Mouse (Mus musculus) layer of hippocampus, postnatal 10 days (tissue): ENCODE measurements at regions not wholly inside any gene's neighbourhood (a gene's known extent, or its start where the extent isn't known, plus 50 kb on each side); places are given as distances from the start of the nearest gene placed in this dataset.

Experiments
- DNase-seq, 2 experiments: peaks; one replicate each; pipeline ENCODE4 v3.0.0; 2021; ENCODE audit warnings: low spot score in 2 of 2

DNA sequence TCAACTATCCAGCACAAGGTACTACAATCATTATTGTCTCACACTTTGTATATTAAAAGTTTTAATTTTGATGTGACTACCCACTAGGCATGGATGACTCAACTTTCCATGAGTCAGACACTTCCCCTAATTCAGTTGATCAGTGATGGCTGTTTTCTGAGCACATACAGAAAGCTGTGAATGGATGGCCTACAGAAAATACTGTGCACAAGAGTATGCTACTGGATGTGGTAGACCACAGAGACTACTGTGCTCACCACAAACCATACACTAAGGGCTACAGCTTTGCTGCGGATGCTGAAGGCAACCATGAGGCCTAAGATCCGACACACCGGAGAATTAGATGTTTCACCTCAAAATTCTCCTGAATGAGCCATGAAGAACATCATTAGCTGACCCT, 174.4 kb upstream of the March1 start:
- no peak for DNase-seq

DNA sequence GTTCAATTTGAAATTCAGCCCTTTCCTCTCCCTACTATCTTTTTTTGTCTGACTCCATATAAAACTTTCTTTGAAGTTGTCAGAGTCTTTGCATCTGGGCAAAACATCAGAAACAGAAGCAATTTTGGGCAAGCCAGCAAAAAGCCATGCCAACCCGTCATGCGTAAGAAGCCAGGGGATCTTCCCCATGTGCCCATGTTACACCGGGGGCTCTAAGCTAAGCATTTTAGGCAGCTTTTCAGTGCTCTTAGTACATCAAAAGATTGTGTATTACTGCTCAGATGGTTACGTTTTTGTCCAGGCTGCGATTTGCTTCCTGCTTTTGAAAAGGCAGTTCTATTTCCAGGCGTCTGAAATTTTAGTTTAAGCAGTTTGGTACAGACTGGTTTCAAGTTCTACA, 196.8 kb upstream of the March1 start:
- no peak for DNase-seq

DNA sequence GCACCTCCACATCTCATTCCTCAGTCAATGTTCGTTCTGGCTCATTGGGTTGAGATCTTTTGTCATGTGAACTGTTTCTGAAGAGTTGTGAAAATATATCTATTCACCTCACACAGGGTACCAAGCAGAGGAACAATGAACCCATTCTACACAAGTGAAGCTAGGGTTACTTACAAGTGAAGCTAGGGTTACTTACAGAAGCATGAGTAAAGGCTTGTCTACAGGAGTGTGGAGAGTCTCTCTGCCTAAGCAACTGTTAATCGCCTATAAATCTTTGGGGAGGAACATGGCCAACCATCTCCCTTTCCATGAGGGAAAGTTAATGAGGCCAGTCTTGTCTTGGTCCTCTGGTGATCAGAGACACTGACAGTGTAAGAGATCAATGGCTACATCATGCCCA, 199.8 kb upstream of the March1 start:
- DNase-seq = no peak

DNA sequence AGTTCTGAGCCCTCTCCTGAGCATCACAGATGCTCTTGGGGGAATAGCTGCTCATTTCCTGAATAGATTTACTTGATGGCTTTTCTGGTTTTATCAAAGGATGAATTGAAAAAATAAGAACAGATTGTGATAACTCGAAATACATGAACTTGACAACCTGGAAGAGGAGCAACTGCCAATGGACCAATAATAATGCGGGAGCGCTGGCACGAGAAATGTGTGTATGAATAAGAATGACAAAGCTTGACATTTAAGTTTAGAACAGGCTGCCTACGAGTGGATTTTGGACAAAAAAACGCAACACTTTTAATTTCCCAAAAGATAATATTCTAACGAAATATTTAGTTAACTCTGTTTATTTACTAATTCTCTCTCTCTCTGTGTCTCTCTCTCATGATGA, 203.5 kb upstream of the March1 start:
- DNase-seq = peak; percentile 6 to 21

DNA sequence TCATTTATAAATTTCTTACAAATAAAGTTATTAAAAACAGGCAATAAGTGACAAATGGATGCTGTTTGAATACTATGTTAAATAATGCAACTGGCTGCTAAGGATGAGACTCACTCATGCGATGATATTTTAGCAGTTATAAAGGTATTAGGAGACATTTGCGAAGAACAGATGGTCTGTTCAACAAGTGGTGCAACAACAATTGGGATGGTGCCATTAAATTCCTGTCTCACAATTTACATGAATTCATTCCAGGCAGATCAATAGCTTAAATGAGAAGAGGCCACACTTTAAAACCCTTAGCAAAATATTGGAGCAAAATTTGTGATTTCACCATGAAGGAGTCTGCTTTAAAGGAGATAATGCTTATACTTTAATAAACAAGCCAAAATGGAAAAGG, 205.4 kb upstream of the March1 start:
- peak in 1 of 2 experiments; percentile 15 for DNase-seq

DNA sequence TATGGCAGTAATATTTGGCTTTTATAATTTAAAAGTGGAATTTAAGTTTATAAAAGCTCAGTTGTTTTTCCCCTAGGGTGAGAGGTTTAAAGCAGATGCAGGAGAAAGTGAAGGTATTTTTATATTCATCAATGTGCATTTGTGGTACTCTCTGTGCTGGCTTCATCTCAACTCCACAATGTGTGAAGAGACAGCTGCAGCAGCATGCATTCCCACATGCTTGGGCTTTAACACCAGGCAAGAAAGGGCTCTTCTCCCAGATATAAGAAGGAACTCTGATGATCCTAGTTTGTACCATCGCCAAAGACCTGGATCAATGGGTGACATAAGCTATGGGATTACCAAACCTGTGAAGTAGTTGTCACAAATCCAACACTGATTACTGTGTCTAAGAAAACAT, 221.9 kb upstream of the March1 start:
- DNase-seq = peak; percentile 5 to 12

DNA sequence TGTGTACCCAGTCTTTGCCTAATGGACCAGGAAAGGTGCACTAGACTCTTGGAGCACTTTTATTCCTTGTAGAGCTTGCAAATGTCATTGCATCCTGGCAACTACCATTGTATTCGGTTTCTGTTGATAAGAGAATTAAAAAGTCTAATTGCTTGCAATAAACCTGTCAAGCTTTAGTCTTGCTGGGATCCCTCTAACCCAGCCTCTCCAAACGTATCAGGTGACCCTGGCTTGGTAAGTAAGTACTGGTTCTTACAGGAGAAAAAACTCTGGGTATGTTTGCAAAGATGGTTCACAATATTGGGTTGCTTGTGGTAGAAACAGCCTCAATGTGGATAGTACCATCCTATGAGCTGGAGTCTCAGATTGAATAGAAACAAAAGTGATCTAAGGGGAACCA, 226.6 kb upstream of the BC030870 start:
- DNase-seq = no peak

DNA sequence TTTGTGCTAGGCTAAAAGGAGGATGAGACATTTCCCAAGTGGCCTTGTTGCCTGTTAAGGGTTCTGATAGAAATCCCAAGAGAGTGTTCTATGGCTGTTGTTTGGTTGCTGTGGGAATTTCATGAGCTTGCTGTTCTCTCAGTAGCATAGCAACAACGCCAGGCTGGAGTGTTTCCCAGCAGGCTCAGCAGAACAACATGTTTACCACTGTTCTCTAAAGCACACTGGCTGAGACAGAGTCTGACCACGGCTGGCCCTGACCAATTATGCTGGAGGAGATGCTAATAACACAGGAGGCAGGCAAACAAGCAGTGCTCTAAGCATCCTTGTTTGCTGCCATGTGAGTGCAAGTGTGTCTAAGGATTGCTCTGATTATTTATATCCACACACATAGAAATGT, 220.0 kb upstream of the BC030870 start:
- peak; percentile 48 to 58 for DNase-seq

DNA sequence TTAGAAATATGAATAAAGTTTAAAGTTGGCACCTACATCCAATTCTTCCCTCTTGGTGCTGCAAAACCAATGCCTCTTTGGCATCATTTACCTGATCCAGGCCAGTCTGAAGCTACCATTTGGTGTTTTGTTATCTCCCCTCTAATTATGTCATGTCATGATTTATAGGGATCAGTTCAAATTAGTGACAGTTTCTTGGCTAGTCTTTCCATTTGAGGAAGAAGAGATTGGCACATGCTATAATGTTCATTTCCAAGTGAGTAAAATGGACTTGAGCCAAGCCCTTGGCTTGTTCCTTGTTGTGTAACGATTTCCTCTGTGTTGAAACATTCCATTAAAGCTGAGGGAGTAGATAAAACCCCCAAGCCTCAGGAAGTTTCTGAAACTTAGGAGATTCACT, 201.8 kb upstream of the BC030870 start:
- DNase-seq = no peak

DNA sequence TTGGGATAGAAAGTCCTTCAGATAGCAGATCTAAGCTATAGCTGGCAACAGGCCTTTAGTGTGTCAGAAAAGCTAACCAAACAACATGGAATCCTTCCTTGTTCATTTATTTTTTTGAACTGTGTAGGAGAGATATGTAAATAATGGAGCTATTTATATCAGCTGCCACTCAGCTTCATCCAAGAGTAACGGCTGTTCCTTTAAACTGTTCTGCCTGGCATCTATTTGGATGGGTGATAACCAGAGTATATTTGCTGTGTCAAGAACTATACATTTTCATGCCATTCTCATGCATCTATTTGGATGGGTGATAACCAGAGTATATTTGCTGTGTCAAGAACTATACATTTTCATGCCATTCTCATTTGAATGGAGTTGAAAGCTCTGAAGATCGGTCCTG, 159.3 kb upstream of the BC030870 start:
- DNase-seq = no peak

DNA sequence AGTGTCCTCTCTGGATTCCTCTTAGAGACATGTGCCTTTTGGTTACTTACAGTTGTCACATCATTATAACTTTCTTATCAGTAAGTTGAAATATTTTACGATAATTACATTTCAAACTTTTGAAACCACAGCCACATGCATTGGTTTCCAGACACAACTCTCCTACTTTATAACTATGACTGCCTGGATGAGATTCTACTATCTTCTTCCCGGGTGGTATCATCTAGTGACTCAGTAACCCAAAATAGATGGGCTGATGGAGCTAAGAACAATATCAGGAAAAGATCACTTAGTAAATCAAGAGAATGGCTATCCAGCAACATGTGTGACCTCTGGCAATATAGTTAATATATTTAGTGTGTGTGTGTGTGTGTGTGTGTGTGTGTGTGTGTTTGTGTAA, 151.0 kb upstream of the BC030870 start:
- DNase-seq = no peak
